Mouse (Mus musculus) MN1 (cell line): Measurements from ENCODE around the gene Gpr183.

Experiments
- DNase-seq: peaks from one replicate; pipeline ENCODE4 v3.0.0-alpha.2; 2016; ENCODE audit warnings: low spot score

Gene Gpr183

DNA sequence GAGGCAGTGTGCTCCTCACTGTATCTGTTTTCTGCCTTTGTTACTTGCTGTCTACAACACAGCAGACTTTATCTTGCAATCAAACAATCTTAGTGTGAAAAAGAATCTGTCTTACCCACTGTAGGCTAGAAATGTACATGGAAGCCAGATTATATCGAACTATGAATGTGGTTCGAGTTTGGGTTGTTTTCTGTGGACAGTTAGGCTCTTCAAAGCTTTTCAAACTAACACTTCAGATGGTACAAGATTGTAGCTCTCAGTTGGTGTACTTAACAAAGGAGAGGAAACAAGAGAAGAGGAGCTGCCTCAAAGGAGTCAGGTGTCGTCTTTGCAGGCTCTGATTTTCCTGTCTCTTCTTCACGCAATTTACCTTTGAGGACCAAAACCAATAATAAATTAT, 22.7 kb upstream of the Gpr183 start:
- DNase-seq: no peak

DNA sequence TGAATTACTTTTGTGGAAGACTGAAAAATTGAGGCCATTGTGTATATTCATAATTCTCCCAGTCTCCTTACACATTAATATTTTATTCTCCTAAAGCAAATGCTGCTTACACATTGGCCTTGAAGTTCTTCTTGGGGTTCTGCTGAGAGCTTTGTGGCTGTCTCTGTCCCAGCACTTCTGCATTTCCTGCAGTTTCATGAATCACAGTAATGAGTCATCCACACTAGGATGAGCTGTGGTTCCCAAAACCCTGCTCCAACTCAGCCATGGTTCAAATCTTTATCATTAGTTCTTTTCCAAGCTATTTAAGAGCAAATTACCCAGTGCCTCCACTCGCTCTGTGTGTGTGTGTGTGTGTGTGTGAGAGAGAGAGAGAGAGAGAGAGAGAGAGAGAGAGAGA, 22.3 kb upstream of the Gpr183 start:
- peak; percentile 7 for DNase-seq

DNA sequence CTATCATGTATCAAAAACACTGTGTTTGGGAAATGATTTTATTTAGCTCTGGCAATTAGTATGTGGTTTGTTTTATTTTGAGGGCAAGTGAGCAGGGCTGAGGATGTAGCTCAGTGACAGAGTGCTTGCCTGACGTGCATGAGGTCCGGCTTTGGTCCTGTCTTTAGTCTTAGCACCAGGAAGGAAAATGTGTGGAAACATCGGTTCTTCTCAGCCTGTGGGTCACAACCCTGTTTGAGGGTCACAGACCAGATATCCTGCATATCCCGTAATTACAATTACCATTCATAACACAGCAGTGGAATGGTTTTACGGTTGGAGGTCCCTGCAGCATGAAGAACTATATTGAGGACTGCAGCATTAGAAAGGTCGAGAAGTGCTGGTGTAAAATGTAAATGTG, 21.0 kb upstream of the Gpr183 start:
- no peak for DNase-seq

DNA sequence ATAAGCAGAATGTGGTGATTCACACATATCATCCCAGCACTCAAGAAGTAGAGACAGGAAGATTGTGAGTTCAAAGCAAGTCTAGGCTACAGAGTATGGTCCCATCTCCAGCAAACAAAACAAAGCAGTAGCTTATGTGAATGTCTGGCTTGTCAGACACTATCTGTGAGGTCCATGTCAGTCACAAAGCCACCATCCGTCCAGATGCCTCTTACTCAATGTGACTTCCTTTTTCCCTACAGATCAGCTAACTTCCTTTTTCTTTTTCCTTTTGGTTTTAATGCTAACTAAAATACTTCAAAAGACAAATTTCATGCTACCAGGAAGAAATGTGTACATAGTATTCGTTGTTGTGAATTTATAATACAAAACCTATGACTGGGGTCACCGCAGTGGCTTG, 20.5 kb upstream of the Gpr183 start:
- DNase-seq: no peak

DNA sequence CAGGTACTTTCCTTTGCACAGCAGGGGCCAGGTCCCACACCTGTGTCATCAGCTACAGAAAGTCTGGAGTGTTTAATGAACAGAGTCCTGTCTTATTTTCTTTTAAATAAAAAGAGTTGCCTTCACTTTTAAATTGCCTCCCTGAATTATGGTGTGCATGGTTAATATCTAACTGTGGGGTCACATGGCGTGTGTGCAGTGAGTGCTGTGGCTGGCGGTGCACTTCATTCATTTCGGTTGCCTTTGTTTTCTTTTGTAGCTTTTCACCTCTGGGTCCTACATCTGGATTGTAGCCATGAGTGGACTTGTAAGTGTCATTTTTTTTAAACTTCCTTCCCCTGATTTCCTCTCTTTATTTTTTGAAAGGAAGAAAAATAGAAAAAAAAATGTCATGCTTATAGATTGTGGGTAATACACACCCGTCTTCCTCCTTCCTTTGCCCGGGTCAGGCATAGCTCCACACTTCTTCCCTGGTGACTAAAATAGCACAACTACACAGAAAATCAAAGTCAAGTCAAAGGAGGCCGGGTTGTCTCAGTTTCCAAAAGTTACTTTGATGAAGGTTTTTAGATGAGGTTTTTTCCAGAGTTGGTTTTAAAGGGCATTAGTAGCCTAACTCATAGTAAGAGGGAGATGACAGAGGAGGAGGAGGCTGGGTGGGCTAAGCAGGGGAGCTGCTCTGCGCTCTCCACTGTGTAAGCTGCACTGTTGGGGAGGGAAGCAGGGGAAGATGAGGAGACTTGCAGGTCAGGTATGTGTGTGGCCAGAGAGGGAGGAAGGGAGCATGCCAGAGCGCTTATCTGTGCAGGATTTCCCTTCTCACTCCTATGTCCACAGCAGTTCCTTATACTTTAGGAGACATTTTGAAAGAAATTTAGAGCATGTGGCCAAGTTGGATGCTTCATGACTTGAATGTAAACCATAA, 18.3 kb upstream of the Gpr183 start:
- no peak for DNase-seq

DNA sequence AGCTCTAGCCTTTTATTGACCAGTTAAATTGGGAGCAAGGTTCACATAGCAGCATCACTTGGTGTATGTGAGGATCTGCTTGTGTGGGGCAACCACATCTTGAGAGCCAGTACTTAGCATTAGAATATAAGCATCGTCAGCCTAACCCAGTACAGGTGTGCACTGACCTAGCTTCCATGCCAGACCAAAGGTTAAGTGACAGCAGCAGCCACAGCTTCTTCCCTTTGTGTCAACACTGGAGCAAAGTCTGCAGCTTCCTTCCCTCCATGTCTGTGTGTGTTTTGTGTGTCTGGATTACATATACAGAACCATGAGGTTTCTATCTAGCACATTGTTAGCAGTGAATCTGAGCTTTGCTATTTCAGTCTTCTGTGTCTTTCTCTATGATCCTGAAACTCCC, 16.5 kb upstream of the Gpr183 start:
- no peak for DNase-seq

DNA sequence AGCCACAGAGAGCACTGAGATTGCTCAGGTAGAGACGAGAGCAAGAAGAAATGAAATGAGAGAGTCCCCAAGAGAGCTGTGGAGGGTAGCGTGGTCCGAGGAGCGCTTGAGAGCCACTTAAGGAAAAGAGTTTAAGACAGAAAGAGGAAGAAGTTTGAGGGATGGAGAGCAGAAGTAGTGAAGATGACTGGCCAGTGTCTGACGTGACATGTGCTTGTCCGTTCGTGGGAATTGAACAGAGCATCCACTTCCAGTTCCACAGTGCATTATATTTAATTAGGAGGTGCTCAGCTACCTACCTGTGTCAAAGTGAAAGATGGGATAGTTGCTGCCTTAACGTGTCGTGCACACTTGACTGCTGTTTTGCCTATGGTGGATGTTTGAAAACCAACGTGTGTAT, 8.1 kb upstream of the Gpr183 start:
- no peak for DNase-seq

DNA sequence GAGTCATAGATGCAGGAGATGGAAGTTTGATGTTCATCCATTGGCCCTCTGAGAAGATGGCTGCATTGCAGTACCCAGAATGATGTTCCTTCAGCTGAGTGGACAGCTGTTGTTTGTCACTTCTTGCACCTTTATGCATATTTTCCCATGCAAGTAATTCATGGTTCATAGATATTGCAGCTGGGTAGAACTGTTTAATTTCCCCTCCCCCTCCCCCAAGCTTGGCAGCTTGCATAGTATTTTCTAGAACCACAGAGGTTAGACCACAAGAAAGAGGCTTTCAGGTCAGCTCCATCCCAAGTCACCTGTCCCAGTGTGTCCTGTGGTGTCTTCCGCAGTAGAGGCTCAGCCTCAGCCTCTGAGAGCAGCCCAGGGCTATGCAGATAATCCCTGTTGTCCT, 5.4 kb upstream of the Gpr183 start:
- no peak for DNase-seq

DNA sequence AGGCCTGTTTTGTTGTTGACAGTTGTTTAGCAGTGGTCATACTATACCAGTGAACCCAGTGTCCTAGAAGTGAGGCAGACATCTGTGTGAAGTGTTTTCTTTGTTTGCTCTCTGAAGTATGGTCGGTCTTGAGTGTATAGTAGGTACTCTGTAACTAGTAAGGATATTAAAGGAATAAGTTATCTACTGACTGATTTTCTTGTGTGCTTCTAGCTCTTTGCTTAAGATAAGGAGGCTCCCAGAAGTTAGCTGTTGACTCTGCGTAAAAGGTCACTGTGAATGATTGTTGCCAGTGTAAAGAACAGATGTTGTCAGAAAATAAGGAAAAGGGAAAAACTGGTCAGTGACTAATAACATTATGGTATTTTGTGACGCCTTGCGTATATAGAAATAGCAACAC, 2.1 kb upstream of the Gpr183 start:
- no peak for DNase-seq

DNA sequence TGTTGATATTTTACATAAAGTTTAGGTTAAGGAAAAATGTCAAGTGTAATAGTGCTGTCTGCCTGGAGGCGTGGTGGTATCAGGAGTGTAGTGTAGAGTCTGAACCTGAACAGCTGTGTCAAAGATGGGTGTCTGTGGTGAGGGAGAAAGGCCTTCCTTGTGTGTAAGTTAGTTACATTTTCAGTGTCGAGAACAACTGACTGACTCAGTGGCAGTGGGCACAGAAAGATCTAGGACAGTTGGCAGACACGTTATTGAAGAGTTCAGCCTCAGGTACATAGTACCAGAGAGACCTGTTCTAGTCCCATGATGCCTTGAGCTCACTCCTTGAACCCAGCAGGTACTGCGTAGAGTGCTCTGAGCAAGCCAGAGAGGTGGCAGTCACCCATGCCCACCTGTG, 466 bp upstream of the Gpr183 start:
- DNase-seq: no peak

DNA sequence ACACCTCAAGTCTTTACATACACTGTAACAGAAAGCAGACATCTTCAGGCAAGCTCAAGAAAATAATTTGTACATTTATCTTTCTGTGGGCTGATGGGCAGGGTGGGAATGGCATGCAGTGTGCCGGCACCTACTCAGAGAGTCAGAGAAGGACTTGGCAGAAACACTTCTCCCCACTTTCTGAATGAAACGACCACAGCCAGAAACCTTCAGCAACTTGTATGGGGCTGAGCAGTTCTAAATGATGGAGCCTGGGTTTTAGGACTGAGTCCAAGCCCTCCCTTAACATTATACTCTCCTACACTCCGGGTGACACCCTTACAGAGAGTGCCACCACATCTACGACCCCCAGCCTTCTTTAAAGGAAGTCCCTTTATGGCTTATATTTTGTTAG, 1.1 kb downstream of the Gpr183 start:
- DNase-seq: no peak

DNA sequence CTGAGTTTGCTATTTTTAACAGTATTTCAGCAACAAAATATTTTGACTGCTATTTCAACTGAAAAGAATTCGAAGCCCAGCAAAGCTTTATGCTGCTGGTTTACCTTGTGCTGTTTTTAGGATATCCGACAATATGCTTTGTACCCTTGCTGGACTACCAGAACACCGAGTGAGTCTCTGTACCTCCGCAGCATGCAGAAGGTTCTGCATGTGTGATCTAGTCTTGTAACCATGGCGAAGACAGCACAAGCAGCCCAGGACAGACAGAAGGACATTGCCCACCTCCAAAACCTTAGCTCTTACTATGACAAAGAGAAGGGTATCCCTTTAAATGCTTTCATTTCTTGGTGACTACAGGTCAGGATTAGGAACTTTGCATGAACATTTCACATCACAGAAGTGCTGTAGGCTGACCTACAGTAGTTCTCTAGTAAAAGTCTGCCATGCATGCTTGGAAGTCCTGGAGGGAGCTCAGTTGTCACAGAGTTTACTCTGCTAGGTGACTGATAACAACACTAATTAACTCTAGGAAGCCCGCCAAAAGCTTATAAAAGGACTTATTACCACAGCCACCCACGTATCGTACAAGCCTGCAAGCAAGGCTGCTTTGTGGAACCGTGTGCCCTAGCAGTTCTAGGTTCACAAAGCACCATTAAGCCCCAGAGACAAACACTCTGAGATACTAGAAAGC, 1.6 kb downstream of the Gpr183 start:
- no peak for DNase-seq

DNA sequence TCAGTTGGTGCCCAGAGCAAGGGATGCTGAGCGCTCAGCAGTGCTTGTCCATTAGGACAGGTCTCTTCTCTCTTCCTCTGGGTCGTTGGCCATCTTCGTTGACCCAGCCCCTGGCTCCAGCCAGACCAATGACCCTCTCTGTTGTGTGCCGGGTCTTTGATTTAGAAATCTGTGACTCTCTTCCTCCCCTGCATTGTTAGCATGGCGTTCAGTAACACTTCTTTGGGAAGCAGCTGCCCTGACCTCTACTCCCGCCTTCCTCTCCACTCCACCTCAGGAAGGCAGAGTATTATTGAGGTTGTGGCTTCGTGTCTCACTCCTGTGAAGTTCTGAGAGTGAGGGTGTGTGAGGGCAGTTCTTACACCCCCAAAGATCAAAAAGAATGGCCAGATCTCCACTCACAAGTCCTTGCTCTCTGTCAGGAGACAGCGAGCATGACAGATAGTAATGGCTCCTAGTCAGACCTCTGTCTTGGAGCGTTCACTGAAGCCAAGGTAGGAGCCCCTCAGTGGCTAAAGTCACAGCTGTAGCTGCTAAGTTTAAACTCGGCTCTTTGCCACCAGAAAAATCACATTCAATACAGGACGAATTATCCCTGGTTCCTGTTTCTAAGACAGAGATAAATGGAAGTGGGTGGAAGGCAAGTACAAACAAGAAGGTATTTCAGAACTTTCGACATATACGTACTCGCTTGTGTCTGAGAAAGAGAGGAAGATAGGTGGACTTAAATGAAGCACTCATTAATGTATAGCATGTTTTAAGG, 2.7 kb downstream of the Gpr183 start:
- no peak for DNase-seq

DNA sequence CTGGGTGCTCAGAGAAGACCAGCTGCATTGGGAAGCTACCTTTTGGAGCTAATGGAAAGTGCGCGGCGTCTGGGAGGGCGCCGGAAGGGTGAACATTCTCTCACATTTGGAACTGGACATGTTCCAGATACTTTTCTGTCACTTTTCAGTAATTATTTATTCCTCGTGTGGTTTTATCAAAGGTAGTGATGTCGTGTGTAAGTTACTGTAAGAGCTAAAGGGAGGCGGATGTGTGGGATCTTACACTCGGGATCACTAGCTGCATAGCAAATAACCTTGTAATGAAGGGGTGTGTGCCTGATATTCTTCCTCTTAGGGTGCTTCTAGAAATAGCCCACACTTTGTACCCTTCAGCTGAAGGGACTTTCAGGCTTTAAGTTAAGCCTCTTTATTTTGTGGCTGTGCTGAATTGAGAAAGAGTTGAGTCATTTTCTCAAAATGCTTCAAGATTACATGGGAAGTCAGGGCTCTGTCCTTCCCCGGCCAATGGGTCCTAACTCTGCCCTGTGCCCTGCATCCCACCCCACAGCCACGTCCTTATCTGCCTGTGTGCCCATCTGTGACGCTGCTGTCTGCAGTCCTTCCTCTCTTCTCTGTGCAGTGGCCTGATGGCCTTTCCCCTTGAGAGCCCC, 3.4 kb downstream of the Gpr183 start:
- DNase-seq: no peak

DNA sequence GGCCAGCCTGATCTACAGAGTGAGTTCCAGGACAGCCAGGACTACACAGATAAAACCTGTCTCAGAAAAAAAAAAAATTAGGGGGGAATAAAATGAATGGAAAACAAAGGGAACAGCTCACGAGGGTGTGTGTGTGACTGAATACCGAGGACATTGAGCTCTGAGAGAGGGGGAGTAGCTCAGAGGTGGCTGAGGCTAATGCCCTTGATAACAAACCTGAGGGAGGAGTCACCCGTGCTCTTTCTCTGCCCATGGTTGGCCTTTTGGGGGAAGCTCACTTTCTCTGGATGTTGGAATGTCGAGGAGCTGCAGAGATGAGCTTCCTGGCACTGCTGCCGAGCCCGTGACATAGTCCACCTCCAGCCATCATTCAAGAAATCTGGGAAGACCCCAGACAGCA, 4.0 kb downstream of the Gpr183 start:
- DNase-seq: no peak

DNA sequence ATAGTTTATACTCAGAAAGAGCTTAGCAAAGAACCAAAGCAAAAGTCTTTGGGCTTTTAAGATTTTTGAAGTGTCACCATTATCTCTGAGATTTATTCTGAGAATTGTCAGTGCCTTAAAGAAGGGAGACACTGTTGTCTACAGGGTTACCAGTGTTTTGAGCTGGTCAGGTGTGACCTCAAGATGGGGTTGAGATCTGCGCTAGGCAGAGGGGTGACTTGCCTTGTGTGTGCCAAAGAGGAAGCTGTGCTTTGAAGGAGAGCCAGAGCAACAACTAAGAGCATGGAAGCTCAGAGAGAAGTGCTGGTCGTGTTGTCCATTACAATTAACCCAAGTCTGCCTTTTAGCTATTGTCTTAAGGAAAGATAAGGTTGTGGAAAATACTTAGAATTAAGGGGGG, 4.5 kb downstream of the Gpr183 start:
- DNase-seq: no peak

DNA sequence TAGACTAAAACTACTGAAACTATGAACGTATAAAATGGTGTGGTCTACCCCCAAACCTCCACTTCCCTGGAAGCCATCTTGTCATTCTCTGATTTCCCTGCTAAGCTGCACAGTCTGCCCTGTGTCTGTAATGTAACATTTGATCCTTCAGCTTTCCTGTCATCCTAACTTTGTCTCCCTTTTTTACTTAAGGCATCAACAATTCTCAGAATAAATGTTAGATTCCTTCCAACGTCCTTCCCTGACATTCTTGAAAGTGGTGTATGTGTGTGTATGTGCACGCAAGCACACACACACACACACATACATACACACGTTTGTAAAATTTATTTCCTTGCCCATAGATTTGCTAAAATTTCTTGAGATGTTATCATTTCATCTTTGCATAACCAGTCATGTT, 5.0 kb downstream of the Gpr183 start:
- no peak for DNase-seq

DNA sequence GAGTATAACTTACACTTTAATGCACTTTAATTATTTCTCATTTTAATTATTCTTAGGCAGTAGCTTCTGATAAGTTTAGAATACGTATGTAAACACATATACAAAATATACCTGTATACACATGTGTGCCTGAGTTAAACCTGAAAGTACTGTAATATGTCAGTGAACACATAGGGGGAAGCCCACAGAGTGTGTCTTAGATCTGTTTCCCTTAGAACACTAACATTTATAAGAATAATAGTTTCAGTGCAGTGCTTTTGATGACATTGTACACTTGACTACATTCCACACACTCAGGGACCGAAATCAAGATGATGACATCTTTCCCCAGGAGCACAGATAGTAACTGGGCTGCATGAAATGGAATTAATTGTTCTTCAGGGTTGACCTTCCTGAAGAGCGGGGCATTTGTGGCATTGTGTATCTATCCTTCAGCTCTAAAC, 5.4 kb downstream of the Gpr183 start:
- no peak for DNase-seq

DNA sequence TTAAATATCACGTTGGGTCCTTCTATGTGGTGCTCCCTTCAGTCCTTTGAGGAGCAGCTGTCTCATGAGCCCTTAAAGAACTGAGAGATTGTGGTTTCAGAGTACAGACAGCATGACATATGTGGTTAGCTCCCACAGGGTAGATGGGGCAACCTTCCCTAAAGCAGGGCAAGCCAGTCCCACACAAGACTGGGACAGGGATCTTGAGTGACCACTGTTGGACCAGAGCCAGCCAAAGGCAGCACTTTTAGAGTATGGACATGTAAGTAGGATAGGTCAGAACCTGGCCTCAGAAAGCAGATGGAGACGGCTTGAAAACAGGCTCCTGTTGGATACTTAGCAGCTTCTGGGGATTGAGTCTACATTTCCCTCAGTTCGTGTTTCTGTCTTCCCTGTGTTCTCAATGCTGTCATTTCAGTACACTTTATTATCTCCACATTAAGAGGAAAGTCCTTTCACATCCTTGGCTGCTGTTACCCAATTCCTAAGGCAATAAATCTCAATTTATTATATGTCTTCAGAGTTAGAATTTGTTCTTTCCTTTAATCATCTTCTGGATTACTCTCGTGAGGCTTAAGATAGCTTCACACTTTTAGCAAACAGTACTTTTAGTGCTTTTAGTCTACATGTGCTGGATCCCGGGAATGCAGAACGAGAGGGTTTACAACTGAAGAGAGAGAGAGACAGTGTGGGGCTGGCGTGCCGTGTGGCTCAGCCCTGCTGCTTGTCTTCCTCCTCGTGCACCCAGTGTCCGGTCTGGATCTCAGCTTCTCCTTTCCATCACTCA, 6.1 kb downstream of the Gpr183 start:
- no peak for DNase-seq

DNA sequence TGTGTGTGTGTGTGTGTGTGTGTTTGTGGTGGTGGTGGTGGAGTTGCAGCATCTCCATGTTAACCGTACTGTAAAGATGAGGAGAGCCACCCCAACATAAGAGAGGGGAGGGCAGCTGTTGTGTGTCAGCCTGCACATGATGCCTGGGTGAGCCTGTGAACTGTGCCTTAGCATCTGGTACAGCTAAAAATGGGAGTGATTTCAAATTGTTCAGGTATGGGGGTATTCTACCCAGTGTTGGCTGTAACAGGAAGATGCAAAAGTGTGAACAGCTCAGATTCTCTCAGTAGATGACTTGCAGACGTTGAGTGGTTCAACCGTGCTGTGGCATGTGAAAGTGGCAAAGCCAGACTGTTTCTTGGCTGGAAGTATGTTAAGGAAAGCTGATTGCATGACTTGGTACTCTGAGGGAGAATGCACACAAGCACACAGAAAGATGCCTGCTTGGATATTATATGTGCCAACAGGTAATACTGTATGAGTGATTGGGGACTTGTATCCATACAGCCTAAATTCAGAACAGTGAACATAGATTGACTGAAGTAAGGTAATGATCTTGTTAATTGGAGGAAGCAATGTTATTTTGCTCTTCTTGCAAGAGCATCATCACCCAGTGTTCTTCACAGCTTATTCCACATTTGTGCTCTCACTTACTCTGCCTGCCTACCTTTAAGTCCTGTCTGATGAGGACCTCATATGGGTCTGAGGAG, 6.8 kb downstream of the Gpr183 start:
- DNase-seq: no peak
